ENCODE assay signal across 9 mouse cellular contexts in the genomic region with DNA sequence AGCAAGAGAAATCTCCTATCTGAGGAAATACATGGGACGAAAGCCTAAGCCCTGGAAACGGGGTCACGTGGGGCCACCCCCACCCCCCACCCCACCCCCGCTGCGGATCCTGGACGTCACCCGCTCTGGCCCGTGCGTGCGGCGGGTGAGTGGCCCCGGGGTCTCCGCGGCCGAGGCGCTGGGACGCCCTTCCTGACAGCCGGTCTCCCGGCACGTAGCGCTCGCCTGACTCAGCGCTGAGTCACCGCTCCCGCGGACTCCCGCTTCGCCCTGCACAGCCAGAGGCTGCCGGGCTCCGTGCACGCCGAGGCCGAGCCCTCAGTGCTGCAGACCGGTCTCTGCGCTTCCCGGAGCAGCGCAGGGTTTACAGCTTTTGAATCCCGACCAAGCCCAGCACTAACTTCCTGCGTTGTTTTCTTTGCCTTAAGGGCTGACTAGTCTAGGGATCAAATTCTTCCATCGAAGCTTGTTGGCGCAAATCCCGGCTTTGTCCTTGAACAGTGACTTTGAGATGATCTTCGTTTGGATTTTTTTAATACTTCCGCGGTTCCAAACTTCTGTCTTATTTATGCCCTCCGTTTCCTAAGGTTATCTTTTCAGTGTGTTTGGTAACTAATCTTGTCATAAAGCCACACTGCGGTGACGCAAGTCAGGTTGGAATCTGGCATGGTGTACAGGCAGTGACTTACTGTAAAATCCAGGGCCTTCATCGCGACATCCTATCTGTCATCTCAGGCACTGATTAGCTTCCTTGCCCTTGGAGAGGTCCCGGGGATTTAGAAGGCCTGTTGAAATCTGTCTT.
DNase-seq lines count a peak whose midpoint lies in the region; ATAC-seq and TF ChIP-seq lines count a peak whose summit lies in the region.
"Had no signal": no experiment of that assay in that cellular context is flagged by ENCODE, and none has a peak within 500 bp of the region (broad histone marks: within the 10 kb centered on the region; RNA-seq: fewer than 3 reads in every experiment).

No protein-coding gene starts in this region.

- WGBS in intestine, postnatal 0 days, result 1% methylated on average over 51 of the region's 51 CpGs
- WGBS in limb, embryonic 12.5 days, result 5% methylated on average over 51 of the region's 51 CpGs
- WGBS in midbrain, embryonic 13.5 days, result 6% methylated on average over 51 of the region's 51 CpGs

- H3K9me3 ChIP-seq in intestine, postnatal 0 days (ENCODE audit: control insufficient read depth), result no peaks in the 10 kb centered on the region
- no peaks in the 10 kb centered on the region for H3K9me3 ChIP-seq in limb, embryonic 12.5 days
- H3K9me3 ChIP-seq in midbrain, embryonic 13.5 days, result no peaks in the 10 kb centered on the region

- H3K4me1 ChIP-seq in intestine, postnatal 0 days (replicated peaks; ENCODE audit: control insufficient read depth, insufficient read depth, low read length), result 0 out of 2 replicates have a peak, but pooled peaks cover 6% of the 10 kb centered on the region
- H3K4me1 ChIP-seq in limb, embryonic 12.5 days (replicated peaks), result no peaks in the 10 kb centered on the region
- 0 out of 2 replicates have a peak, but pooled peaks cover 4% of the 10 kb centered on the region for H3K4me1 ChIP-seq in midbrain, embryonic 13.5 days (replicated peaks)

- no peaks in the 10 kb centered on the region for H3K36me3 ChIP-seq in intestine, postnatal 0 days (ENCODE audit: control insufficient read depth, insufficient read depth)
- H3K36me3 ChIP-seq in limb, embryonic 12.5 days, result no peaks in the 10 kb centered on the region
- H3K36me3 ChIP-seq in midbrain, embryonic 13.5 days, result no peaks in the 10 kb centered on the region

- TF ChIP-seq CTCF in intestine, postnatal 0 days (IDR thresholded peaks at IDR 0.05; ENCODE audit: low read depth), result no peak

- no peaks in the 10 kb centered on the region for H3K27me3 ChIP-seq in intestine, postnatal 0 days (replicated peaks; ENCODE audit: control insufficient read depth, insufficient read depth, low read length)
- H3K27me3 ChIP-seq in limb, embryonic 12.5 days, result 0 out of 2 replicates have a peak, but pooled peaks cover 9% of the 10 kb centered on the region
- H3K27me3 ChIP-seq in midbrain, embryonic 13.5 days, result peaks cover 19% of the 10 kb centered on the region
- H3K27me3 ChIP-seq: CH12.LX had no signal

- peak; percentile 98 for ATAC-seq in intestine, postnatal 0 days
- ATAC-seq in limb, embryonic 12.5 days (ENCODE audit: insufficient number of reproducible peaks, insufficient read depth, low FRiP score, low TSS enrichment, low read depth), result peak; percentile 97
- peak; percentile 99 for ATAC-seq in midbrain, embryonic 13.5 days

- peak overlapping the region; percentile 43 for H3K9ac ChIP-seq in intestine, postnatal 0 days (ENCODE audit: low read depth, low read length)
- peak overlapping the region; percentile 71 for H3K9ac ChIP-seq in limb, embryonic 12.5 days (replicated peaks)
- peak overlapping the region; percentile 75 for H3K9ac ChIP-seq in midbrain, embryonic 13.5 days (replicated peaks)

- H3K4me3 ChIP-seq in intestine, postnatal 0 days (ENCODE audit: low read depth, low read length), result peak overlapping the region; percentile 47
- H3K4me3 ChIP-seq in limb, embryonic 12.5 days (replicated peaks), result peak overlapping the region; percentile 52
- peak overlapping the region; percentile 58 for H3K4me3 ChIP-seq in midbrain, embryonic 13.5 days (replicated peaks)

- peak; percentile 68 to 71 for DNase-seq in left cerebral cortex, adult 18-20 months (ENCODE audit: low spot score in 2 of 2)
- no peak for DNase-seq in left cerebral cortex, adult 11 months (ENCODE audit: low spot score)
- DNase-seq in embryo, embryonic 11 days, result peak; percentile 91
- DNase-seq in gonadal fat pad, adult 2 months (ENCODE audit: low read depth), result peak; percentile 72
- DNase-seq in spleen, postnatal 4 days (ENCODE audit: low spot score in 2 of 2), result peak; percentile 34 to 67

- peak overlapping the region; percentile 81 for H3K4me2 ChIP-seq in intestine, postnatal 0 days (replicated peaks; ENCODE audit: low read depth)
- peak overlapping the region; percentile 78 for H3K4me2 ChIP-seq in limb, embryonic 12.5 days
- peak overlapping the region; percentile 78 for H3K4me2 ChIP-seq in midbrain, embryonic 13.5 days (replicated peaks)

- H3K27ac ChIP-seq in intestine, postnatal 0 days (ENCODE audit: low read depth, low read length), result peak overlapping the region; percentile 78
- H3K27ac ChIP-seq in limb, embryonic 12.5 days, result peak overlapping the region; percentile 75
- H3K27ac ChIP-seq in midbrain, embryonic 13.5 days, result peak overlapping the region; percentile 63
